Mouse (Mus musculus) myocyte (in vitro differentiated cells): ENCODE data around the gene Hoxb4. TPM values are rescaled to one million over a fixed set of nuclear protein-coding genes. Genes with fewer than 3 reads are reported as not detected.

Experiments
- H3K27me3 ChIP-seq: one replicate; pipeline ENCODE4 v1.6.1; 2011; ENCODE audit not compliant: control insufficient read depth, insufficient read depth, insufficient read length
- H3K36me3 ChIP-seq: one replicate; pipeline ENCODE4 v1.6.1; 2011; ENCODE audit not compliant: control insufficient read depth, insufficient read depth
- H3K4me2 ChIP-seq: one replicate; pipeline ENCODE4 v1.6.1; 2011; ENCODE audit warnings: low read depth, control low read depth
- H3K4me3 ChIP-seq: one replicate; pipeline ENCODE4 v1.5.1; 2011; ENCODE audit warnings: mild to moderate bottlenecking, control low read depth, moderate library complexity
- H3K79me2 ChIP-seq: one replicate; pipeline ENCODE4 v1.6.1; 2011; ENCODE audit not compliant: control insufficient read depth, insufficient read depth
- H3ac ChIP-seq: one replicate; pipeline ENCODE4 v1.6.1; 2011; ENCODE audit not compliant: control insufficient read depth, insufficient read length
- CEBPB ChIP-seq: IDR thresholded peaks from 2 replicates; pipeline ENCODE4 v1.6.1; 2011; ENCODE audit warnings: mild to moderate bottlenecking, moderate library complexity; ENCODE audit not compliant: poor library complexity, insufficient read depth, severe bottlenecking
- E2F4 ChIP-seq: IDR thresholded peaks from one replicate; pipeline ENCODE4 v1.6.1; 2011; ENCODE audit warnings: mild to moderate bottlenecking, control low read depth, moderate library complexity; ENCODE audit not compliant: insufficient read depth
- MAX ChIP-seq: IDR thresholded peaks from one replicate; pipeline ENCODE4 v1.6.1; 2011; ENCODE audit warnings: low read depth, mild to moderate bottlenecking, control low read depth
- MYOD1 ChIP-seq, 3 experiments: IDR thresholded peaks; one replicate each; pipeline ENCODE4 v1.6.1; 2011; ENCODE audit warnings: control low read depth in 2 of 3, low read depth in 2 of 3, mild to moderate bottlenecking in 2 of 3, moderate library complexity in 1 of 3; ENCODE audit not compliant: insufficient read length in 2 of 3, control insufficient read depth in 1 of 3
- MYOG ChIP-seq, 3 experiments: IDR thresholded peaks; one replicate each; pipeline ENCODE4 v1.6.1; 2011; ENCODE audit warnings: control low read depth in 2 of 3, low read depth in 2 of 3, mild to moderate bottlenecking in 2 of 3; ENCODE audit not compliant: insufficient read length in 2 of 3, control insufficient read depth in 1 of 3, insufficient read depth in 1 of 3
- POLR2A ChIP-seq: IDR thresholded peaks from one replicate; pipeline ENCODE4 v1.6.1; 2011; ENCODE audit warnings: low read depth, mild to moderate bottlenecking, control low read depth, moderate library complexity; ENCODE audit not compliant: insufficient read length
- POLR2AphosphoS2 ChIP-seq: IDR thresholded peaks from one replicate; pipeline ENCODE4 v1.6.1; 2011; ENCODE audit warnings: low read depth, control low read depth; ENCODE audit not compliant: insufficient read length
- REST ChIP-seq: IDR thresholded peaks from one replicate; pipeline ENCODE4 v1.6.1; 2011; ENCODE audit warnings: mild to moderate bottlenecking, control low read depth, moderate library complexity; ENCODE audit not compliant: insufficient read depth, insufficient read length
- SRF ChIP-seq: IDR thresholded peaks from one replicate; pipeline ENCODE4 v1.6.1; 2011; ENCODE audit warnings: low read depth; ENCODE audit not compliant: control insufficient read depth, insufficient read length
- TCF12 ChIP-seq: IDR thresholded peaks from one replicate; pipeline ENCODE4 v1.6.1; 2011; ENCODE audit warnings: mild to moderate bottlenecking, control low read depth; ENCODE audit not compliant: poor library complexity, insufficient read depth, severe bottlenecking
- TCF3 ChIP-seq: IDR thresholded peaks from one replicate; pipeline ENCODE4 v1.6.1; 2011; ENCODE audit warnings: low read depth, control low read depth; ENCODE audit not compliant: insufficient read length
- USF1 ChIP-seq: IDR thresholded peaks from one replicate; pipeline ENCODE4 v1.6.1; 2011; ENCODE audit warnings: low read depth, mild to moderate bottlenecking, control low read depth, moderate library complexity
- polyA plus RNA-seq: library from polyadenylated mRNA; unstranded; fragments of >200 nt; fragmentation: generic; extraction: Trizol; gene quantifications from one replicate; pipeline ENCODE4 v1.2.1, GENCODE M21; 2012; ENCODE audit warnings: missing spikeins

Gene Hoxb4
- polyA plus RNA-seq, 1 experiment, result not detected

DNA sequence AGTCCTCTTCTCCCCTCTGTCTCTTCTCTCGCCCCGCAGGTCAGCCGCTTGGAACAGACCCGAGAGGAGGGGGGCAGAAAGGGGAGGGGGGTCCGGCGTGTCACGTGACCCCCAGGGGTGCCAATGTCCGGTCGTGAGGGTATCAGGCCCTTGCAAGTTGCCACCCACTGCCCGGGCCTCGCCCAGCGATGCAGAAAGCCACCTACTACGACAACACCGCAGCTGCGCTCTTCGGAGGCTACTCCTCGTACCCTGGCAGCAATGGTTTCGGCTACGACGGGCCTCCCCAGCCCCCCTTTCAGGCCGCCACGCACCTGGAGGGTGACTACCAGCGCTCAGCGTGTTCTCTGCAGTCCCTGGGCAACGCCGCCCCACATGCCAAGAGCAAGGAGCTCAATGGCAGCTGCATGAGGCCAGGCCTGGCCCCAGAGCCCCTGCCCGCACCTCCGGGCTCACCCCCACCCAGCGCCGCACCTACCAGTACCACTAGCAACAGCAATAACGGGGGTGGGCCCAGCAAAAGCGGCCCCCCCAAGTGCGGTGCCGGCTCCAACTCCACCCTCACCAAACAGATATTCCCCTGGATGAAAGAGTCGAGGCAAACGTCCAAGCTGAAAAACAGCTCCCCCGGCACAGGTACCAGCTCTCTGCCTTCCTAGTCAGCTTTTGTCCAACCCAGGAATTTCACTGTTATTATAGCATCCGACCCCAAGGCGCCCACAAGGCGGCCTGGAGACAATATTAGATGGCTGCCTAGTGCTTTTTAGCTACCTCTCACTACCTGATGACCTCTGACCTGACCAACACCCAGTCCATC lies 26.2 kb downstream of the Hoxb4 start:
- TF ChIP-seq MYOD1 (IDR thresholded peaks at IDR 0.05; ENCODE audit: control insufficient read depth in 1 of 3, insufficient read length in 2 of 3, low read depth in 2 of 3) (no peak), E2F4 (no peak), MYOG (IDR thresholded peaks at IDR 0.05; ENCODE audit: control insufficient read depth in 1 of 3, insufficient read depth in 1 of 3, insufficient read length in 2 of 3, low read depth in 2 of 3) (no peak)
- H3K4me2 ChIP-seq, result no peak overlapping the region
- H3ac ChIP-seq, result no peak overlapping the region
- H3K36me3 ChIP-seq, result no peaks in the 10 kb centered on the region
- peaks cover 71% of the 10 kb centered on the region for H3K27me3 ChIP-seq
- no peaks in the 10 kb centered on the region for H3K79me2 ChIP-seq
- H3K4me3 ChIP-seq, result no peak overlapping the region

DNA sequence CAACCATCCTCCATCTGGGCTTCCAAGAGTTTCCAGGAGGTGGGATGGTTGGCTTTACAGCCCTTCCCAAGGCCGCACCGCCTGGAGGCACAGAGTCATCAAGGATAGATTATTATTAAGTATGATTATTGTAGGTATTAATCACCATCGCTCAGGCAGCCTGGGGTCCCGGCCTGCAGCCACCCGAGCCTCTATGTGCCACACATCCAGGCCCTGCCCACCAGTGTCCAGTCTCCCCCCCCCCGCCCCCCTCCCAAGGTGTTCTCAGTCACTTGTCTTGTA lies 26.8 kb downstream of the Hoxb4 start:
- Histone ChIP-seq H3K36me3 (no peaks in the 10 kb centered on the region), H3K4me3 (no peak overlapping the region)

DNA sequence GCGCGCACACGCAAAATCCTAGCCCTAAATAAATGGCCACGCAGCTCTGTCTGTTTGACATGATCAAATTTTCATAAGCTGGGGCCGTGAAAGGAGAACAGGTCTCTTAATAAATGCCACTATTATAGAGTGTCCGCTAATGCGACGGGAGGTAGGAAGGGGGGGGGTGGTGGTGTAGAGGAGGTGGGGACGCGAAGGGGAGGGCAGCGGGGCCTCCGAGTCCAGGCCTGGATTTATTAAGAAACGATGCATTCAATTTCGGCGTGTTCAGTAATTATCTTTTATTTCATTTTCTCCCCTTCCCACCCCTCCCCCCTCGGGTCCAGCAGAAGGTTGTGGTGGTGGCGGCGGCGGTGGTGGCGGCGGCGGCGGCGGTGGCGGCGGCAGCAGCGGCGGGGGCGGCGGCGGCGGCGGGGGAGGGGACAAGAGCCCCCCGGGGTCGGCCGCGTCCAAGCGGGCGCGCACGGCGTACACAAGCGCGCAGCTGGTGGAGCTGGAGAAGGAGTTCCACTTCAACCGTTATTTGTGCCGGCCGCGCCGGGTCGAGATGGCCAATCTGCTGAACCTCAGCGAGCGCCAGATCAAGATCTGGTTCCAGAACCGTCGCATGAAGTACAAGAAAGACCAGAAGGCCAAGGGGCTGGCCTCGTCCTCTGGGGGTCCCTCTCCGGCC lies 27.3 kb downstream of the Hoxb4 start:
- no peaks in the 10 kb centered on the region for H3K36me3 ChIP-seq
- H3ac ChIP-seq, result no peak overlapping the region
- TF ChIP-seq MYOD1 (IDR thresholded peaks at IDR 0.05; ENCODE audit: control insufficient read depth in 1 of 3, insufficient read length in 2 of 3, low read depth in 2 of 3) (no peak), USF1 (no peak), TCF12 (no peak), MYOG (IDR thresholded peaks at IDR 0.05; ENCODE audit: control insufficient read depth in 1 of 3, insufficient read depth in 1 of 3, insufficient read length in 2 of 3, low read depth in 2 of 3) (no peak), POLR2A (no peak), E2F4 (no peak), SRF (no peak), CEBPB (no peak), REST (no peak), POLR2AphosphoS2 (no peak), TCF3 (no peak), MAX (no peak)
- no peaks in the 10 kb centered on the region for H3K79me2 ChIP-seq
- no peak overlapping the region for H3K4me2 ChIP-seq
- peaks cover 68% of the 10 kb centered on the region for H3K27me3 ChIP-seq
- no peak overlapping the region for H3K4me3 ChIP-seq

More for the DNA sequence above, 26.8 kb downstream of the Hoxb4 start:
- Histone ChIP-seq H3K4me2 (no peak overlapping the region), H3ac (no peak overlapping the region), H3K79me2 (no peaks in the 10 kb centered on the region), H3K27me3 (peaks cover 69% of the 10 kb centered on the region)
- TF ChIP-seq CEBPB, result no peak
- no peak for TF ChIP-seq MAX
- TF ChIP-seq SRF, result no peak
- no peak for TF ChIP-seq MYOD1 (IDR thresholded peaks at IDR 0.05; ENCODE audit: control insufficient read depth in 1 of 3, insufficient read length in 2 of 3, low read depth in 2 of 3)
- no peak for TF ChIP-seq E2F4
- TF ChIP-seq TCF3, result no peak
- TF ChIP-seq USF1, result no peak
- TF ChIP-seq TCF12, result no peak
- TF ChIP-seq MYOG (IDR thresholded peaks at IDR 0.05; ENCODE audit: control insufficient read depth in 1 of 3, insufficient read depth in 1 of 3, insufficient read length in 2 of 3, low read depth in 2 of 3), result no peak
- no peak for TF ChIP-seq POLR2AphosphoS2
- TF ChIP-seq POLR2A, result no peak
- TF ChIP-seq REST, result no peak

DNA sequence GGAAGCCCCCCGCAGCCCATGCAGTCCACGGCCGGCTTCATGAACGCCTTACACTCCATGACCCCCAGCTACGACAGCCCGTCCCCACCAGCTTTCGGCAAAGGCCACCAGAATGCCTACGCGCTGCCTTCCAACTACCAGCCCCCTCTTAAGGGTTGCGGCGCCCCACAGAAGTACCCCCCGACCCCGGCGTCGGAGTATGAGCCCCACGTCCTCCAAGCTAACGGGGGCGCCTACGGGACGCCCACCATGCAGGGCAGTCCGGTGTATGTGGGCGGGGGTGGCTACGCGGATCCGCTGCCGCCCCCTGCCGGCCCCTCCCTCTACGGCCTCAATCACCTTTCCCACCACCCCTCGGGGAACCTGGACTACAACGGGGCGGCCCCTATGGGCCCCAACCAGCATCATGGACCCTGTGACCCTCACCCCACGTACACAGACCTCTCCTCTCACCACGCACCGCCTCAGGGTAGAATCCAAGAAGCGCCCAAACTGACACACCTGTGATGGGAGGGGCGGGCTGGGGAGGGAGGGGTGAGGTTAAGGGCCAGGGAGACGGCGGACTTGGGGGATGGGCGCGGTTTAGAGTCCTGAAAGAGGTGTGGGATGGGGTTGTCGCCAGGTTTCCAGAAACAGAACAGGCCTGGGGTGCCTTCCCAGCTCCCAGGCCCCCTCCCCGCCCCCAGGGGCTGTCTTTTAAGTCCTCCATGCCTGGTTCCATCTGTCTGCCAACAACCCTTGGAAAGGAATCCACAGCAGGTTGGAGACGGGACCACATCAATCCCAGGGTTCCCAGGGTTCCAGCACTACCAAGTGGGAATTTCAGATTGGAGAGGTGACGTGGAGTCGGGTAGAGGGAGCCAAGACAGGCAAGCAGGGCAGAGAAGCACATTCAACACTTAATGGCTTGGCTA lies 28.1 kb downstream of the Hoxb4 start:
- H3K79me2 ChIP-seq, result no peaks in the 10 kb centered on the region

More for the DNA sequence above, 28.1 kb downstream of the Hoxb4 start:
- Histone ChIP-seq H3K4me2 (no peak overlapping the region), H3K27me3 (peaks cover 60% of the 10 kb centered on the region), H3ac (no peak overlapping the region), H3K4me3 (no peak overlapping the region), H3K36me3 (no peaks in the 10 kb centered on the region)
- TF ChIP-seq MYOG (IDR thresholded peaks at IDR 0.05; ENCODE audit: control insufficient read depth in 1 of 3, insufficient read depth in 1 of 3, insufficient read length in 2 of 3, low read depth in 2 of 3) (no peak), POLR2A (no peak), TCF3 (no peak), TCF12 (no peak), REST (no peak), USF1 (no peak), CEBPB (no peak), POLR2AphosphoS2 (no peak), MAX (no peak), SRF (no peak)
